Mouse (Mus musculus) embryonic facial prominence, embryonic 10.5 days (tissue): ENCODE measurements around the gene Atp2a3. TPM values are rescaled to one million over a fixed set of nuclear protein-coding genes. Genes with fewer than 3 reads are reported as not detected.

Experiments used
- DNase-seq: peaks from one replicate; pipeline ENCODE4 v3.0.0-alpha.2; 2017; ENCODE audit warnings: low spot score
- H3K27ac ChIP-seq: fragments of 300-500 bp; sonication (generic); replicated peaks from 2 replicates; pipeline ENCODE4 v1.5.1; 2016; ENCODE audit warnings: mild to moderate bottlenecking
- H3K27me3 ChIP-seq: fragments of 300-500 bp; sonication (generic); replicated peaks from 2 replicates; pipeline ENCODE4 v1.6.1; 2016; ENCODE audit warnings: low read depth, mild to moderate bottlenecking; ENCODE audit not compliant: poor library complexity, severe bottlenecking
- H3K36me3 ChIP-seq: fragments of 300-500 bp; sonication (generic); replicated peaks from 2 replicates; pipeline ENCODE4 v1.6.1; 2016; ENCODE audit warnings: mild to moderate bottlenecking, moderate library complexity
- H3K4me1 ChIP-seq: fragments of 300-500 bp; sonication (generic); 2 replicates; pipeline ENCODE4 v1.6.1; 2016
- H3K4me3 ChIP-seq: fragments of 300-500 bp; sonication (generic); 2 replicates; pipeline ENCODE4 v1.5.1; 2016; ENCODE audit warnings: mild to moderate bottlenecking, moderate library complexity
- H3K9me3 ChIP-seq: fragments of 300-500 bp; sonication (generic); 2 replicates; pipeline ENCODE4 v1.6.1; 2016; ENCODE audit warnings: mild to moderate bottlenecking
- WGBS: fragments of 180-500 bp; shearing (Covaris S2); methylation state at CpG from one replicate; pipeline ENCODE4 v1.1.7; 2016; 5-methylcytosine and 5-hydroxymethylcytosine counted together
- microRNA-seq: library from miRNA; unstranded; fragments of <30 nt; microRNA quantifications from one replicate; pipeline ENCODE4, GENCODE M21; 2017
- polyA plus RNA-seq: library from polyadenylated mRNA; unstranded; fragments of >200 nt; fragmentation: Nextera tagmentation; extraction: Ambion mirVana; gene quantifications from 2 replicates; pipeline ENCODE4 v1.2.1, GENCODE M21; 2016

Gene Atp2a3
- polyA plus RNA-seq, 1 experiment from 2014 or later = 1.3 TPM

DNA sequence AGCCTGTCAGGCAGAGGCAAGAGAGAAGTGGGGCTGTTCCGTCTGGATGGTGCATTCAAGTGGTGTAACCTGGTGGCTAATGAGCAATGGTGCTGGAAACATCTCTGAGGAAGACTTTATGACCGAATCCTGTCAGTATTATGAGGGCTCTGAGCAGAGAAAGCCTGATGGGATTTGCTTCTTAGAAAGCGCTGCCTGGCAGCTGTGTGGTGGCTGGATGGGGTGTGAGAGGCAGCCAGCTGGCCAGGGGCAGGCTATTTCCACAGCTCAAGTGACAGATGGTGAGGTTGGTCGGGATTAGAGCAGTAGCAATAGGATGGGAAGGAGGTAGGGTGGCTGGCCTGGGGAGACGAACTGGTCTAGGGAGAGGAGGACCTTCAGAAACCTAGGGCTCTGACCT is 70.6 kb downstream of the Atp2a3 start:
- 81% methylated on average over 5 of the region's 5 CpGs for WGBS
- Histone ChIP-seq H3K27ac (0 out of 2 replicates have a peak overlapping the region, but pooled peaks have one; percentile 62), H3K9me3 (no peaks in the 10 kb centered on the region), H3K36me3 (no peaks in the 10 kb centered on the region), H3K4me1 (peaks cover 13% of the 10 kb centered on the region), H3K27me3 (peaks cover 19% of the 10 kb centered on the region; the same call in 1 of the 2 replicates), H3K4me3 (peak overlapping the region; percentile 54)
- no peak for DNase-seq

DNA sequence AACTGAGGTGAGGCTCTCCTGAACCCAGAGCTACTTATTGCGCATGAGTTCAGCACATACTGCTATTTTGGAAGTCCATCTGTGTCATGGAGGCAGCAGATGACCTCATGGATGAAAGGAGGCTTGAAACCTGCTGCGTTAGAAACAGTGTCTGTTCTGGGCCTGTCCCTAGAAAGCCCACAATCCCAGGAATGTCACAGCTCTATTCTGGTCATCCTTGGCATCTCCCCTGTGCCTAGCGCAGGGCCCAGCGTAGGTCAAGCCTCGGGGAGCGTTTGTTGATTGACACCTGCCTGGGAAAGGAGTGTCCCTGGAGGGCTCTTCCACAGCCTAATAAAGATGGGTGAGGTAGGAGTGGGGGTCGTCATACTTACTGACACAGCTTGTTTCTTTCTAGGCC is 75.1 kb downstream of the Atp2a3 start:
- no peak overlapping the region for H3K27ac ChIP-seq
- peaks cover 4% of the 10 kb centered on the region for H3K4me1 ChIP-seq
- WGBS = 82% methylated on average over 7 of the region's 7 CpGs
- H3K4me3 ChIP-seq = no peak overlapping the region
- H3K27me3 ChIP-seq = peaks cover 11% of the 10 kb centered on the region; the same call in 1 of the 2 replicates
- no peaks in the 10 kb centered on the region for H3K9me3 ChIP-seq
- DNase-seq = no peak
- no peaks in the 10 kb centered on the region for H3K36me3 ChIP-seq

GRCm38 (mm10) chr11:73036889-73037288 is 75.9 kb downstream of the Atp2a3 start:
- Histone ChIP-seq H3K27me3 (peaks cover 7% of the 10 kb centered on the region; the same call in 1 of the 2 replicates), H3K9me3 (no peaks in the 10 kb centered on the region), H3K36me3 (no peaks in the 10 kb centered on the region), H3K4me1 (no peaks in the 10 kb centered on the region), H3K4me3 (no peak overlapping the region), H3K27ac (no peak overlapping the region)
- WGBS = 66% methylated on average over 6 of the region's 6 CpGs
- DNase-seq = no peak

GRCm38 (mm10) chr11:73037691-73038090 is 76.7 kb downstream of the Atp2a3 start:
- Histone ChIP-seq H3K36me3 (no peaks in the 10 kb centered on the region), H3K27me3 (0 out of 2 replicates have a peak, but pooled peaks cover 4% of the 10 kb centered on the region), H3K4me3 (no peak overlapping the region), H3K4me1 (no peaks in the 10 kb centered on the region), H3K9me3 (no peaks in the 10 kb centered on the region), H3K27ac (no peak overlapping the region)
- DNase-seq = no peak
- WGBS = 85% methylated on average over 3 of the region's 3 CpGs

DNA sequence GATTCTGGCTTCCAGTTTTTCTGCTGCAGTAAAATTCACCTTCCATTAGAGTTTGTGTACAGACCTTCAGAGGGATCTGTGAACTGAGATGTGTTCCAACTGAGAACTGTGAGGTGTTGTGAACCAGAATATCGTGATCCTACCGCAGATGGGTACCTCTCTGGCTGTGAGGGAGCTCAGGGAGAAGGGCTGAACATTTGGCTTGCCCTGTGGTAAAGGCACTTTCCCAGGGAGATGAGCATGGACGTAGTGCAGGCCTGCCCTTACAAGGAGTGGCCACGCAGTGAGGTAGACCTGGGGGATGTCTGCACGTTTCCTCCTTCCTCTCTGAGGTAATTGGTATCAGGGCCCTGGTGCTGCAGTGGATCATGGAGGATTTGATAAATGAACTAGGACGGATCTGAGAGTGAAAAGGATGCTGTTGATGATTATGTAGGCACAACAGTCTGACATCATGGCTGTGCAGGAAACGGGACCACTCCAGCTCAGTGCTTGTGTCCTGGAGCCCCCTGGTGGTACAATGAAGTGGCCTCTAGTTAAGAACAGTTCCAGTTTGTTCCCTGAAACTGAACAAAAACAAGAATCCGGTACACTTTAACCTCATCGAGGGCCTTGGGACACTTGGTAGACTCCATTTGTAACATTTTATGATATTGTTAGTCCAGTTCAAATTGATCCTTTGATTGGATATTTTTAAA is 78.3 kb downstream of the Atp2a3 start:
- peaks cover 14% of the 10 kb centered on the region for H3K4me1 ChIP-seq
- no peaks in the 10 kb centered on the region for H3K9me3 ChIP-seq
- no peaks in the 10 kb centered on the region for H3K27me3 ChIP-seq
- DNase-seq = peak; percentile 71
- no peak overlapping the region for H3K4me3 ChIP-seq
- H3K36me3 ChIP-seq = no peaks in the 10 kb centered on the region
- WGBS = 57% methylated on average over 9 of the region's 9 CpGs
- no peak overlapping the region for H3K27ac ChIP-seq

Small RNA genes within 50 kb of the gene (microRNA-seq; reads per million reads assigned to microRNA genes)
- not detected for gene Gm44467

Other genes starting within 250 kb of the Atp2a3 start
- gene Cyb5d2, start 165.0 kb upstream of the Atp2a3 start, polyA plus RNA-seq = 3.9 and 4.5 TPM in 2 replicates
- 6.4 and 7.1 TPM in 2 replicates for gene Zzef1, start 164.9 kb upstream of the Atp2a3 start, polyA plus RNA-seq
- gene P2rx1, start 37.9 kb downstream of the Atp2a3 start, polyA plus RNA-seq = 0.79 and 1.0 TPM in 2 replicates
- 5.6 and 6.9 TPM in 2 replicates for gene Camkk1, start 57.8 kb downstream of the Atp2a3 start, polyA plus RNA-seq
- 13.7 and 13.8 TPM in 2 replicates for gene Ncbp3, start 86.6 kb downstream of the Atp2a3 start, polyA plus RNA-seq
- gene Itgae, start 129.4 kb downstream of the Atp2a3 start, polyA plus RNA-seq = 0.45 and 0.52 TPM in 2 replicates
- gene Haspin, start 177.1 kb downstream of the Atp2a3 start, polyA plus RNA-seq = 25.0 and 26.3 TPM in 2 replicates
- gene P2rx5, start 199.3 kb downstream of the Atp2a3 start, polyA plus RNA-seq = 0.10 and 0.18 TPM in 2 replicates
- gene Emc6, start 215.9 kb downstream of the Atp2a3 start, polyA plus RNA-seq = 122 and 123 TPM in 2 replicates
- 189 and 206 TPM in 2 replicates for gene Tax1bp3, start 215.9 kb downstream of the Atp2a3 start, polyA plus RNA-seq
- gene Ctns, start 237.9 kb downstream of the Atp2a3 start, polyA plus RNA-seq = 17.4 and 18.4 TPM in 2 replicates
- gene Shpk, start 238.3 kb downstream of the Atp2a3 start, polyA plus RNA-seq = 0.49 and 0.86 TPM in 2 replicates